In the genomic region with DNA sequence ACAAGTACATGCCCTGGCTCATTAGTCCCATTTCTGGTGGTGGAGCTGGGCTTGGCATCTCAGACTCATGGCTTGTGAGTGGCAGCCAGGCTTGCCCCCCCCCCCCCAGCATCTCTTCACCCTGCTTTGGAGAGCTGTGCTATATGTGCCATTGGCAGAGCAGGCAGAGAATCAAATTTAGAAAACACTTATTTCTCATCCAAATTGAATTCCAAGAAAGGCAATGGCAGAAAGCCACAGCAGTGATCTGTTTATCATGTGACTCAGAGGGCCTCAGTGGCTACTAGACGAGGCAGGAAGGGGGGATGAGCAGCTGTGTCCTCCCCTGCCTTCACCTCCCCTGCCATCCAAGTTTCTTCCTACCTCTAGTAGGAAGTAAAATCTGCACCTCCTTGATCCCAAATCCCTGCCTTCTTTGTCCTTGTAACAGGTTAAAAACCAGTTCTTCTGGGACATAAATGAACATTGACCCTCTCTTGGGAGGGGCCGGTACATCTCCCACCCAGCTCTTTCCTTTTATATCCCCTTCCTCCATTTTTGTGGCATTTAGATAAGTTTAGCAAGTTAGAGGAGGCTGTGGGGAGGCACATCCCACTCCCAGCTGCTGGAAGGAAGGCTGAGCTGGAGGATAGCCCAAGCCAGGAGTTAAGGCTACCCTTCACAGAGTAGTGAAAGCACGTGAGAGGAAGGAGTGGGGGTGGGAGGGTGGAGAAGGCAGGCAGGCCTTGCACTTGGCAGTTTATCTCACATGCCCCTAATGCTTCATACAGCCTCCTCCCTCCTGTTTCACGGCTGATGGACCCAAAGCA, we compare ENCODE assay signal across 16 mouse cellular contexts.
A peak's percentile ranks its signal among the peaks of the same experiment; 100 is the strongest.
DNase-seq lines count a peak whose midpoint lies in the region; ATAC-seq and TF ChIP-seq lines count a peak whose summit lies in the region.
"Had no signal": no experiment of that assay in that cellular context is flagged by ENCODE, and none has a peak within 500 bp of the region (broad histone marks: within the 10 kb centered on the region; RNA-seq: fewer than 3 reads in every experiment).

No protein-coding gene starts in this region.

- 0 out of 2 replicates have a peak, but pooled peaks cover 3% of the 10 kb centered on the region for H3K36me3 ChIP-seq in heart, embryonic 10.5 days
- H3K36me3 ChIP-seq in lung, postnatal 0 days (ENCODE audit: insufficient read depth, low read length): no peaks in the 10 kb centered on the region
- H3K36me3 ChIP-seq in thymus, adult 2 months (ENCODE audit: control insufficient read depth, insufficient read depth, low read length): no peaks in the 10 kb centered on the region
- 0 out of 2 replicates have a peak, but pooled peaks cover 4% of the 10 kb centered on the region for H3K36me3 ChIP-seq in midbrain, embryonic 14.5 days (ENCODE audit: control insufficient read depth, insufficient read depth, low read length)
- H3K36me3 ChIP-seq: lung, embryonic 15.5 days had no signal

- no peaks in the 10 kb centered on the region for H3K9me3 ChIP-seq in heart, embryonic 10.5 days
- no peaks in the 10 kb centered on the region for H3K9me3 ChIP-seq in lung, postnatal 0 days (ENCODE audit: low read length)
- no peaks in the 10 kb centered on the region for H3K9me3 ChIP-seq in midbrain, embryonic 14.5 days (ENCODE audit: control insufficient read depth, low read length)
- H3K9me3 ChIP-seq: G1E; lung, embryonic 15.5 days; midbrain, embryonic 10.5 days had no signal

- 0 out of 2 replicates have a peak overlapping the region, but pooled peaks have one; percentile 25 for H3K27ac ChIP-seq in heart, embryonic 10.5 days
- H3K27ac ChIP-seq in lung, postnatal 0 days (ENCODE audit: low read length): no peak overlapping the region
- H3K27ac ChIP-seq in thymus, adult 2 months (ENCODE audit: control insufficient read depth, insufficient read depth, low read length): no peak overlapping the region
- no peak overlapping the region for H3K27ac ChIP-seq in midbrain, embryonic 14.5 days (replicated peaks; ENCODE audit: low read depth, low read length)
- H3K27ac ChIP-seq: lung, embryonic 15.5 days; midbrain, embryonic 10.5 days had no signal

- H3K4me3 ChIP-seq in heart, embryonic 10.5 days: no peak overlapping the region
- no peak overlapping the region for H3K4me3 ChIP-seq in lung, postnatal 0 days (ENCODE audit: low read depth, low read length)
- no peak overlapping the region for H3K4me3 ChIP-seq in thymus, adult 2 months (ENCODE audit: control insufficient read depth, insufficient read depth, low read length)
- H3K4me3 ChIP-seq in midbrain, embryonic 14.5 days (replicated peaks; ENCODE audit: low read depth, low read length): no peak overlapping the region
- H3K4me3 ChIP-seq: lung, embryonic 15.5 days; midbrain, embryonic 10.5 days had no signal

- H3K4me1 ChIP-seq in heart, embryonic 10.5 days: peaks cover 60% of the 10 kb centered on the region
- H3K4me1 ChIP-seq in lung, postnatal 0 days (ENCODE audit: insufficient read depth, low read depth, low read length): no peaks in the 10 kb centered on the region
- no peaks in the 10 kb centered on the region for H3K4me1 ChIP-seq in thymus, adult 2 months (replicated peaks; ENCODE audit: control insufficient read depth, insufficient read depth, low read length)
- H3K4me1 ChIP-seq in midbrain, embryonic 14.5 days (ENCODE audit: control insufficient read depth, insufficient read depth, low read length): peaks cover 17% of the 10 kb centered on the region

- H3K9ac ChIP-seq in lung, postnatal 0 days (replicated peaks; ENCODE audit: low read depth): no peak overlapping the region
- no peak overlapping the region for H3K9ac ChIP-seq in midbrain, embryonic 14.5 days (replicated peaks; ENCODE audit: low read length)
- H3K9ac ChIP-seq: lung, embryonic 15.5 days had no signal

- no peak for TF ChIP-seq EP300 in lung, postnatal 0 days (IDR thresholded peaks at IDR 0.05)

- H3K4me2 ChIP-seq in lung, postnatal 0 days (replicated peaks; ENCODE audit: low read depth, low read length): no peak overlapping the region
- H3K4me2 ChIP-seq in midbrain, embryonic 14.5 days (ENCODE audit: low read length): no peak overlapping the region
- H3K4me2 ChIP-seq: lung, embryonic 15.5 days had no signal

- TF ChIP-seq POLR2A in thymus, adult 2 months (IDR thresholded peaks at IDR 0.05; ENCODE audit: control insufficient read depth, extremely low read depth, insufficient read depth, low read length, poor library complexity): no peak

- WGBS in heart, embryonic 10.5 days: 46% methylated on average over 4 of the region's 4 CpGs
- 58% methylated on average over 4 of the region's 4 CpGs for WGBS in lung, postnatal 0 days
- WGBS in thymus, adult 2 months: 82% methylated on average over 4 of the region's 4 CpGs
- 61% methylated on average over 4 of the region's 4 CpGs for WGBS in midbrain, embryonic 14.5 days

- ATAC-seq in lung, postnatal 0 days: no peak; the same call in 1 of the 2 replicates
- no peak for ATAC-seq in midbrain, embryonic 14.5 days (ENCODE audit: low FRiP score, low TSS enrichment)

- no peak for TF ChIP-seq CTCF in lung, postnatal 0 days (IDR thresholded peaks at IDR 0.05)
- TF ChIP-seq CTCF in thymus, adult 2 months (IDR thresholded peaks at IDR 0.05; ENCODE audit: borderline replicate concordance, control insufficient read depth, extremely low read depth, insufficient read depth, low read length, poor library complexity): no peak

- no peak for DNase-seq in heart, embryonic 10.5 days (ENCODE audit: low spot score)
- no peak for DNase-seq in heart, adult 18-20 months
- DNase-seq in lung, postnatal 10 days: peak; percentile 40
- no peak for DNase-seq in lung, postnatal 0 days (ENCODE audit: low spot score)
- DNase-seq in left cerebral cortex, adult 18-20 months (ENCODE audit: low spot score in 2 of 2): peak; percentile 72 to 76
- DNase-seq in right cerebral cortex, postnatal 36 days (ENCODE audit: low spot score in 2 of 2): peak; percentile 63 to 85
- no peak for DNase-seq in thymus, adult 2 months
- DNase-seq in midbrain, embryonic 14.5 days: no peak
- DNase-seq: cerebellum, postnatal 14 days; heart, postnatal 14 days; kidney, adult 11 months; kidney, postnatal 4 days; thymus, postnatal 4 days had no signal

- no peaks in the 10 kb centered on the region; the same call in 1 of the 2 replicates for H3K27me3 ChIP-seq in heart, embryonic 10.5 days (ENCODE audit: insufficient read depth, poor library complexity, severe bottlenecking)
- no peaks in the 10 kb centered on the region for H3K27me3 ChIP-seq in lung, postnatal 0 days (replicated peaks; ENCODE audit: insufficient read depth, low read length)
- H3K27me3 ChIP-seq in thymus, adult 2 months (ENCODE audit: control insufficient read depth, insufficient read depth, low read length): no peaks in the 10 kb centered on the region
- no peaks in the 10 kb centered on the region for H3K27me3 ChIP-seq in midbrain, embryonic 14.5 days (ENCODE audit: control insufficient read depth, insufficient read depth, low read length)
- H3K27me3 ChIP-seq: lung, embryonic 15.5 days had no signal

Comparison
In these comparisons a context has a peak if more than half of its experiments do, and no peak if none do; other contexts are left out.
1. DNase-seq: peak in lung, postnatal 10 days (single experiment), left cerebral cortex, adult 18-20 months (2 of 2) and right cerebral cortex, postnatal 36 days (2 of 2); none in heart, embryonic 10.5 days (single experiment), heart, adult 18-20 months (0 of 2), lung, postnatal 0 days (single experiment), thymus, adult 2 months (single experiment) and midbrain, embryonic 14.5 days (single experiment).